Mouse (Mus musculus) hindbrain, embryonic 10.5 days (tissue): ENCODE measurements at regions not wholly inside any gene's neighbourhood (a gene's known extent, or its start where the extent isn't known, plus 50 kb on each side); places are given as distances from the start of the nearest gene placed in this dataset.
"Not testable (repeated sequence)": the region's sequence is repeated elsewhere in the genome, so short reads cannot be mapped to it uniquely, and the experiment has no call there.

Experiments used
- DNase-seq: peaks from one replicate; pipeline ENCODE4 v3.0.0-alpha.2; 2017; ENCODE audit warnings: low spot score
- H3K27ac ChIP-seq: fragments of 300-500 bp; sonication (generic); 2 replicates; pipeline ENCODE4 v1.5.1; 2016; ENCODE audit warnings: mild to moderate bottlenecking, moderate library complexity
- H3K27me3 ChIP-seq: fragments of 300-500 bp; sonication (generic); 2 replicates; pipeline ENCODE4 v1.6.1; 2016; ENCODE audit warnings: mild to moderate bottlenecking; ENCODE audit not compliant: poor library complexity, insufficient read depth, severe bottlenecking
- H3K36me3 ChIP-seq: fragments of 300-500 bp; sonication (generic); 2 replicates; pipeline ENCODE4 v1.6.1; 2016; ENCODE audit warnings: mild to moderate bottlenecking, moderate library complexity
- H3K4me1 ChIP-seq: fragments of 300-500 bp; sonication (generic); replicated peaks from 2 replicates; pipeline ENCODE4 v1.6.1; 2016; ENCODE audit warnings: mild to moderate bottlenecking
- H3K4me3 ChIP-seq: fragments of 300-500 bp; sonication (generic); 2 replicates; pipeline ENCODE4 v1.5.1; 2016; ENCODE audit warnings: mild to moderate bottlenecking, moderate library complexity
- H3K9me3 ChIP-seq: fragments of 300-500 bp; sonication (generic); 2 replicates; pipeline ENCODE4 v1.6.1; 2016; ENCODE audit warnings: mild to moderate bottlenecking, moderate library complexity
- WGBS: fragments of 180-500 bp; shearing (Covaris S2); methylation state at CpG from one replicate; pipeline ENCODE4 v1.1.7; 2016; 5-methylcytosine and 5-hydroxymethylcytosine counted together

DNA sequence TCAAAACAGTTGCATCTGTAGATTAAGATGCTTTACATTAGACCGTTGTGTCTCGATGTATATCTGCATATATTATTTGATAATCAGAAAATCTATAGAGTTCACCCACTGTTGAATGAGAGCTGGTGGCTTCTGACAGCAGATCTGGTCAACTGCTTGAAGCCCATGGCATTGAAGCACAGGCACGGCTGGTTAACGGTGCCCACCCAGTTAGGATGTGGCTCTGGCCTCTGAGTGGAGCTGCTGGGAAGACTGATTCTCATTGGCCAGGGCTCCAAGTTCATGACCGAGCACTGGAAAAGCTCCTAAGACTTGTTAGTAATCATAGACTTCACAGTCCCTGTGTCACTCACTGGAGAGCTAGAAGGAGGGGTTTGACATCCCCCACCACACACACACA lies 51.2 kb upstream of the Cldn34a start:
- 61% methylated on average over 3 of the region's 5 CpGs for WGBS
- not testable (repeated sequence) for H3K4me3 ChIP-seq

DNA sequence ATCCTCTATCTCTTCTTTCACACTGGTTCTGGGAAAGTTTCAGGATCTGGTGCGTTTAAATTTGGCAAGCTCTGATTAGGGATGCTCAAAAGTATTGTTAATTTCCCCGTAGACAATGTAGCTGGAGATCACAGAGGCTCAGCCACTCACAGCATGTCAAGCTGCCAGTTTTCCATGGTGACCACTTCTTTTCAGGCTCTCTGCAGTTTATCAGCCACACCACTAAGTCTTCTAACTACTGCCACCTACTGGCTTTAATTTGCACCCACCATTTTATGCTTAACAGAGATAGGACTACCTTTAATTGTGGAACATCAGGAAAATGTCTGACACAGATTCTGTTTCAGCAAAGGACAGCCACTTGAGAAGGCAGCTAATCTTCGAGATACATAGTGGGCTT lies 57.7 kb upstream of the Cldn34a start:
- not testable (repeated sequence) for DNase-seq, H3K36me3 ChIP-seq, H3K9me3 ChIP-seq, H3K27me3 ChIP-seq, H3K27ac ChIP-seq, H3K4me1 ChIP-seq, H3K4me3 ChIP-seq
- WGBS = no CpG with 5 or more reads among the region's 3 CpGs

More for the DNA sequence above, 51.2 kb upstream of the Cldn34a start:
- DNase-seq, H3K4me1 ChIP-seq, H3K9me3 ChIP-seq, H3K36me3 ChIP-seq, H3K27me3 ChIP-seq, H3K27ac ChIP-seq: not testable (repeated sequence)

DNA sequence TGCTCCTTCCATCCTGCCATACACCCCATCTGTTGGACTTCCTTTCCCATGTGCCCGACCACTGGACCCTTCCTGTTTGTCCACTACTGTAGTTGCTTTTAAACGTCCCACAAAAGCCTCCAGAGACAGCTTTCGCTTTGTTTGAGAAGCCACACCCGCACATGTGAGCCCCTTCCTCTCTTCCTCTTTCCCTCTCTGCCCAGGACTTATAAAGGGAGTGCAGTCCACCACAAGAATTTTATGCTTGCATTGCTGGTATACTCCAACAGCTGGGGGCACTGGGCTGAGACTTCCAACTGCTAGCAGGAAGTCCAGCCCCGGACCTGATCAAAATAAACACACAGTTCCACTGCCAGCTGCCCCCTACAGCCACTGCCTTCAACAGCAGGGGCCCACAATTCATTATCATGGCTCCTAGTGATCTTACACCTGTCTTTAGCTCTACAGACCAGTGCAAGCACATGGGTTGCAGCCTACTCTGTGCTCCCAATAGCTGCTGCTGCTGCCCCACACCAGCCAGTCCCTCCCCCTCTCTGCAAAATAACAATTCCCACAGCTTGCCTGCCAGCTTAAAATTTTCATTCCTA lies 63.7 kb upstream of the Cldn34a start:
- not testable (repeated sequence) for H3K4me1 ChIP-seq, DNase-seq, H3K4me3 ChIP-seq, H3K27ac ChIP-seq, H3K36me3 ChIP-seq, H3K9me3 ChIP-seq
- WGBS = no CpG with 5 or more reads among the region's 5 CpGs
- peaks cover 10% of the 10 kb centered on the region; the same call in 1 of the 2 replicates for H3K27me3 ChIP-seq

DNA sequence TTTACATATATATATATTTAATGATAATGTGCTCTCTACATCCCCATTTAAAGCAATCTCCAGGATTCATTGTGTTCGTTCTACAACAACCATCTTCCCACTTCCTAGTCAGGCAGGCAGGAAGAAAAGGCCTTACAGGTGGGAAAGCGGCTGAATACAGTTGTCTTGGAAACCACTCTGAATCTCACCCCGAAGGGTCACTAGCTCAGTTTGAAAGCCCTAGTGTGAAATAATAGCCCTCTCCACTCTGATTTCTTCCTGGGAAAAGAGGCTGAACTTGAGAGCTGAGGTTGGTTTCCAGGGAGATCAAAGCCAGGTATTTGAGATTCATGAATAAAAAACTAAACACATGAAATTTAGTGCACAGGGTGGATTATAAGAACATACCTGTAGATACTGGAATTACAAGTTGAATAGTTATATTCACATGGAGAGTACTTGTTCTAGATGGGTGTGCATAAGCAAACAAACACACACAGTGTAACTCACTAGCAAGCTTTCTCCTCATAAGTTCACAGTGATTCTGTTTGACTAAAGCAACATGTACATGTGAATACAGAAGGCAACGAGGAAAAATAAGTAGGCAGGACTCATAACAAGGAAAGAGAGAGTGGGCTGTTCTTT lies 91.6 kb upstream of the Cldn34a start:
- Histone ChIP-seq H3K4me3 (no peak overlapping the region), H3K9me3 (no peaks in the 10 kb centered on the region), H3K36me3 (no peaks in the 10 kb centered on the region), H3K27ac (no peak overlapping the region), H3K4me1 (no peaks in the 10 kb centered on the region), H3K27me3 (peaks cover 77% of the 10 kb centered on the region)
- no peak for DNase-seq
- WGBS = 51% methylated on average over 4 of the region's 4 CpGs

GRCm38 (mm10) chrX:152424432-152424958 lies 56.0 kb upstream of the Gpr173 start:
- not testable (repeated sequence) for H3K4me1 ChIP-seq, H3K27ac ChIP-seq, H3K36me3 ChIP-seq, DNase-seq, H3K4me3 ChIP-seq, H3K9me3 ChIP-seq
- H3K27me3 ChIP-seq = peaks cover 12% of the 10 kb centered on the region
- no CpG with 5 or more reads among the region's 5 CpGs for WGBS

- WGBS = no CpG with 5 or more reads among the region's 3 CpGs
- H3K27me3 ChIP-seq, H3K4me1 ChIP-seq, DNase-seq, H3K27ac ChIP-seq, H3K4me3 ChIP-seq, H3K36me3 ChIP-seq, H3K9me3 ChIP-seq: not testable (repeated sequence)
These were observed 50.0 kb upstream of the Gpr173 start for GRCm38 (mm10) chrX:152418512-152418911.
